In the genomic region with DNA sequence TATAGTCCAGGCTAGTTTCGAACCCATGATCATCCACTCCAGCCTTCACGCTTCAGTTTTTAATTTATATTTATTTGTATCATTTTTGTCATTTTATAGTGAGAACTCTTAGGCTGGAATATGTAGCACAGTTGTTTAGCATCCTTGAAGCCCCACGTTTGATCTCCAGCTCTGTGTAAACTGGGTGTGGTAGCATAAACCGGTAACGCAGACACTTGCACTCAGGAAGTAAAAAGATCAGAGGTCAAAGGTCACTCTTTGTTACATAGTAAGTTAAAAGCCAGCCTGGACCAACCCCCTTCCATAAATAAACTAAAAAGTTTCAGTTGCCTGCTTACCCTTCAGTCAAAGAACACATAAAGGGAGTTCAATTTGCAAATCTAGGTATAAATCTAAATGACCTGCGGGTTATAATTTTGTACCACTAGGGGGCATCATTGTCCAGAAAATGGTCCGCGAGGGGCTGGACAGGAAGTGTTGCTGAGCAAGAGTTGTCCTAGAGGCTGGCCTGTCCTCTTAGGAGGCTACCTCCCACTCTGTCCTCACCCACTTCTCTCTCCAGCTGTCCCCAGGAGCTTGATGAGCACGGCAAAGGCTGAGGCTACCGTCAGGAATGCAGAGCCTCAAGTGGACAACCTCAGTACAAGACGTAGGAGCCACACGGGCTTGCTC, we compare ENCODE assay signal across 1 mouse cellular context.
A peak's percentile ranks its signal among the peaks of the same experiment; 100 is the strongest.
TF ChIP-seq lines count a peak whose summit lies in the region.

No protein-coding gene starts in this region.

TF ChIP-seq in CH12.LX, 34 proteins besides CTCF, POLR2A, EP300 and RAD21:
- TF ChIP-seq MYC (IDR thresholded peaks at IDR 0.05; ENCODE audit: low read depth, low read length) (peak; percentile 62), CHD2 (IDR thresholded peaks at IDR 0.05; ENCODE audit: low read length) (peak; percentile 57; the same call in 1 of the 2 replicates), NELFE (IDR thresholded peaks at IDR 0.05; ENCODE audit: low read depth, low read length) (peak; percentile 61), MEF2A (IDR thresholded peaks at IDR 0.05; ENCODE audit: borderline replicate concordance, low read depth, low read length) (no peak), SIN3A (IDR thresholded peaks at IDR 0.05; ENCODE audit: low read length) (no peak; the same call in 1 of the 2 replicates), HCFC1 (IDR thresholded peaks at IDR 0.05; ENCODE audit: low read depth, low read length) (peak; percentile 65), TCF12 (IDR thresholded peaks at IDR 0.05; ENCODE audit: low read depth, low read length) (0 out of 2 replicates have a peak, but pooled peaks have one; percentile 5), ELF1 (IDR thresholded peaks at IDR 0.05; ENCODE audit: low read depth, low read length) (peak; percentile 85), SMC3 (IDR thresholded peaks at IDR 0.05; ENCODE audit: low read depth, low read length) (peak; percentile 51)
